Mouse (Mus musculus): ENCODE results near the gene Serpinb1c.
"Not testable (repeated sequence)": the region's sequence is repeated elsewhere in the genome, so short reads cannot be mapped to it uniquely, and the experiment has no call there.

Gene Serpinb1c

GRCm38 (mm10) chr13:32865591-32865990, 32.4 kb downstream of the Serpinb1c start:
- DNase-seq (ENCODE audit: low spot score): no peak

- DNase-seq (ENCODE audit: low spot score): not testable (repeated sequence)
Measured at GRCm38 (mm10) chr13:32864529-32864928, 33.5 kb downstream of the Serpinb1c start.

DNA sequence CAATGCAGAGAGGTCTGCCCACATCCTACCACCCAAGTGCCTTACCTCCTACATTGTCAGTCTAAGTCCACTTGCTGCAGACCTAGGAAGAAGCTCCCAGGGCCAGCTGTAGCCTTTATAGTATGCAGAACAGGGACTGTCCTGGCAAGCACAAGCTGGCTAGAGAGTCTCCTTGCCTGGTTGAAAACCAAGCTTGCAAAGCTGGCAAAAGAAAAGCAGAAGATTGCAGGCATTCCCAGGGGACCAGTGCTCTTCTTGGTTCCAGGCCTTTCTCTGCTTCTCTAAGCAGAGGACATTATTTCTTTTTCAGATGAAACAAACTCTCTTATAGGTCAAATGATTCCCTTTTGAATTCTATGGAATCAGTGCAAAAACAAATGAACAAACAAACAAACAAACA, 34.6 kb downstream of the Serpinb1c start:
- DNase-seq (ENCODE audit: low spot score): no peak

DNA sequence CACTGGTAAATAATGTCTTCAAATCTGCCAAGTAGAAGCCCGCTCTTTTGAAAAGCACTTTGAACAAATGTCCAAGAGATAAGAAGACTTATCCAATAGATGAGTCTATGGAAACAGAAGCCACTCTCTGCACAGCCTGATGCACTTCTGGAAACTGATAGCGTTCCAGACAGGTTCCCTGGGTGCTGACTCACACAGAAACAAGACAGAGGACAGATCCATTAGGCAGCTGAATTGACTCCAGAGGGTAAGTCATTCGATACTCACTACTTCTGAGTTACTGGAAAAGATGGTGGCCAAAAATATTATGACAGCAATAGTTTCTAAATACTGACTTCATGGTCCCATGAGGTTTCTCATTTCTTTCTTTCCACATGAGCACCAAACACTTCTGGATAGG, 37.2 kb downstream of the Serpinb1c start:
- DNase-seq (ENCODE audit: low spot score): no peak

GRCm38 (mm10) chr13:32853073-32853472, 44.9 kb downstream of the Serpinb1c start:
- no peak for DNase-seq (ENCODE audit: low spot score)

- no peak for DNase-seq (ENCODE audit: low spot score)
Measured at GRCm38 (mm10) chr13:32852539-32852938, 45.5 kb downstream of the Serpinb1c start.

- DNase-seq (ENCODE audit: low spot score): peak; percentile 61
Measured at GRCm38 (mm10) chr13:32851967-32852366, 46.0 kb downstream of the Serpinb1c start.

DNA sequence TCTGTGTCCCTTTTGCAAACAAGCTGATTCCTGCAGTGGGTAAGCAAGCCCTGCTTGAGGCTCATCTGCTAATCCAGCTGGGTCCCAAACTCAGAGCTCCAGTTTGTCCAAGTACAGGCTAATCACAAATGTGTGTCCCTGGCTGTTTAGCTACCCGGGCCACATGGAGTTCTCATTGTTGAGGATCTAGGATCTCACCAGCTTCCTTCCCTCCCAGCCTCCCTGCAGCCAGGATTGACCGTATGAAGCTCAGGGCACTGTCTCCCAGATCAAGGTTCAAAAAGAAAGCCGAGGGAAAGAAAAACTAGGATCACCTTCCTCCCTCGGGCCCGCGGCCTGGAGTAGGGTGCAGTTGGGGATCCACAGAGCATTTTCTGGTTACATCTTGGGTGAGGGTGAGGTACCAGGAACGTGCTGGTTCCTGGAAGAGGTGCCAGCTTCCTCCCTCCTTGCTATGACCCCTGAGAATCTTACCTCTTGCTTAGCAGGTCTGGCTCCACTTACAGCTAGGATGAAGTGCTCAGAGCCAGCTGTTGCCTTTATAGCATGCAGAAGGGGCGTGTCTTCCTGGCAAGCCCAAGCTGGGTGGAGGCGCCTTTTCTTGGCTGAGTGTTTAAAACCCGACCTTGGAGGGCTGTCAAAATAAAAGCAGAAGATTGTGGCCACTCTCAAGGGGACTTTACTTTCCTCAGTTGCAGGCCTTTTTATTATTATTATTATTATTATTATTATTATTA, 47.2 kb downstream of the Serpinb1c start, which contains the start of gene Serpinb1a:
Gene Serpinb1a (minus strand): TSS at position 518 of the 737 bp plus-strand sequence.
- DNase-seq (ENCODE audit: low spot score): peak; percentile 82

- DNase-seq (ENCODE audit: low spot score): no peak
Measured at GRCm38 (mm10) chr13:32850156-32850555, 47.9 kb downstream of the Serpinb1c start.

DNA sequence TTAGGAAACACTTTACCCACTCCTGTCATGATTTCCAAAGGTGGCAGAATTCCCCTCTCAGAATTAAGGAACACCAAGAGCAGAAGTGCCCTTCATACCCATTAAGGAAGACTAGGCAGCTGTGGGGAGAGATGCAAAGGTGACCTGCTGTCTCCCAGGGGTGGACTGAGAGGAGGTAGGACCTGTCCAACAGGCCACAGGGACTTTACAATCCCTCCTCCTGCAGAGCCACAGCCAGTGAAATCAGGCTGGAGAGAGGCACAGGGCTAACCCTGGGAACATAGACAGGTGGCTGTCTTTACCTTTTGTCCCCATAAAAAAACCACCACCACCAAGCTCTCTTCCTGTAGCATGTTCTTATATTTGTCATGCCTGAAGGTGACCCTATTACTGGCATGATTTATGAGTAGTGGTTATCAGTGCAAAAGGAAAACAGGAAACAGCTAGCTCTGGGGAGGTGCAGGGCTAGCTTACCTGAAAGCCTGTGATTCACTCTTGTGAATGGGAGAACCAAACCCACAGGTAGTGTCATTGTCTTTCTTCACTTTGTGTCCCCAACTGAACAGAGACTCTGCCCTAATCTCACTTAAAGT, 48.4 kb downstream of the Serpinb1c start:
- no peak for DNase-seq (ENCODE audit: low spot score)

GRCm38 (mm10) chr13:32849092-32849491, 48.9 kb downstream of the Serpinb1c start:
- no peak for DNase-seq (ENCODE audit: low spot score)

GRCm38 (mm10) chr13:32846221-32846620, 51.8 kb downstream of the Serpinb1c start:
- DNase-seq (ENCODE audit: low spot score): no peak

GRCm38 (mm10) chr13:32841349-32841748, 56.7 kb downstream of the Serpinb1c start:
- no peak for DNase-seq (ENCODE audit: low spot score)

DNA sequence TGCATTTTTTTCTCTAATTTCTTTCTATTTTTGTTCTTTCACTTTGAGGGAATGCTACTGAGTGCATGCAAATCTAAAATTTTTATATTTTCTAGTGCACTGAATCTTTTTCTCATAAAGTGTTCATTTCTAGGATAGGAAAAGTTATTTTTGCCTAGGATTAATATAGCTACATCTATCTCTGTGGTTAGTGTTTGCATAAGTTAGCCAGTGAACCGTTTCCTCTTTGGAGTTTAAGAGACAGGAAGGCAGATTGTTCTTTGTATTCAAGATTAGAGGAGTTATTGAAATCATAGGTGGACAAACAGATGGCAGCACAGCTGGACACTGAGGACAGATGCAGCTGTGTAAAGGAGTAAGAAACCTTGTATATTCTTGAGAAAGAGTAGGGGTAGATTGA, 58.7 kb downstream of the Serpinb1c start:
- DNase-seq (ENCODE audit: low spot score): no peak

GRCm38 (mm10) chr13:32834513-32834912, 63.5 kb downstream of the Serpinb1c start:
- DNase-seq (ENCODE audit: low spot score): no peak

- DNase-seq (ENCODE audit: low spot score): no peak
Measured at GRCm38 (mm10) chr13:32833237-32833636, 64.8 kb downstream of the Serpinb1c start.

DNA sequence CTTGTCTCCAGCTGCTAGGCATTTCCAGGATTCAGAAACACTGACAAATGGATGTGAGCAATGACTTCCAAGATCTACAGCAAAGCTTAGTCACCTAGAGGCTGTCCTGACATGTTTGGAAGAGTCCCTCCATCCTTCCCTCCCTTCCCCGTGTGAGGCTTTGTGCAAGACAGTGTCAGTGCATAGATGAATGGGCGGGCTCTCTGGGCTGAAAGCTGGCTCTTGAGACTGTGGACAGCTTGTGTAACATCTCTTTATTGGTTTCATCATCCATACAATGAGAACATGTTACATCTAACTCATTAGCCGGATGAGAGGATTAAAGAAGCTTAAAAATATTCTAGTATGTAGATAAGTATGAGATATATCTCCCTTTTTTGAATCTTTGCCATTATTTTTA, 65.2 kb downstream of the Serpinb1c start:
- no peak for DNase-seq (ENCODE audit: low spot score)

DNA sequence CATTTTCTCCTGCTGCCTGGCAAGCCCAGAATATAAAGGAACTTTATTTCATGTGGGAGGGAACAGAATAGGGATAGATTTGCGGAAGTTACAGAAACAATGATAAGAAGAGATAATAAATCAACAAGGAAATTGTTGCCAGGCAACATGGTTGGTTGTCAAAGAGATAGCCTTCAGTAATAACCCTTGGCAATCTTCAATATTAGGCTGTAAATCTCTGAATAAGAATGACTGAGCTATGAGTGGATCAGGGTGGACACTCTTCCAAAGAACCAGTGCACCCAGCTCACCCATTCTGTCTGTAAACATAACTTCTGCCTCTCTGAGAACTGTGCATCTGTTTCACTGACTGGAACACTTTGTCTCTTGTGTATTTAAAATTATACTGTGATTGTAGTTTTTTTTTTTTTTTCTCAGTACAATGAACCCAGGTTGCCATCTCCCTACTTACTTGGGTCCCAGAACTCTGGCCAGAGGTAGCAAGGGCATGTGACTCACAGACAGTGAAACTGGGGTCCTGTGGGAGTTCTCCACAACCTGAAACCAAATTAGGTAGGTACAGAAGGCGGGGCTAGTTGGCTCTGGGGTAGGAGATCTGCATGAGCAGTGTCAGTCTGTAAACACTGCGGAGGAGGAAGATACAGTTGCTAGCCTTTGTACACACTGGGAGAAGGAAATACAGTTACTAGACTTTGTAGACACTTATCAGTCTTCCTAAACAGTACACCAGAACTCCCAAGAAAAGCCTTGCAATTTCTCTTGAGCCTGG, 66.3 kb downstream of the Serpinb1c start:
- no peak for DNase-seq (ENCODE audit: low spot score)
